Mouse (Mus musculus): ENCODE measurements around the gene Slc44a3.
A peak's percentile ranks its signal among the peaks of the same experiment; 100 is the strongest.
"Not testable (repeated sequence)": the region's sequence is repeated elsewhere in the genome, so short reads cannot be mapped to it uniquely, and the experiment has no call there.

Slc44a3 gene

DNA sequence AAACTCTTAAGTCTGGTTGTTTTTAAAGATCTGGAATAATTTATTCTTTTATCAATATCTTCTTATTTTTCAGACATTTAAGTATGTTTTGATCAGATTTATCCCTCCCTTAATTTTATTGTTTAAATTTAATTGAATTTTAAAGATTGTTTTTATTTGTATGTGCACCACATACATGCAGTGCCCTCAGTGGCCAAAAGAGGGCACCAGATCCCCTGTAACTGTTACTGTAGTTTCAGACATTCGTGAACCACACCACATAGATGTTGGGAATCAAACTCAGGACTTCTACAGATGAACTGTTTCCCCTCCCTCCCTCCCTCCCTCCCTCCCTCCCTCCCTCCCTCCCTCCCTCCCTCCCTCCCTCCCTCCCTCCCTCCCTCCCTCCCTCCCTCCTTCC is 18.2 kb upstream of the Slc44a3 start:
- peak; percentile 60 for DNase-seq

DNA sequence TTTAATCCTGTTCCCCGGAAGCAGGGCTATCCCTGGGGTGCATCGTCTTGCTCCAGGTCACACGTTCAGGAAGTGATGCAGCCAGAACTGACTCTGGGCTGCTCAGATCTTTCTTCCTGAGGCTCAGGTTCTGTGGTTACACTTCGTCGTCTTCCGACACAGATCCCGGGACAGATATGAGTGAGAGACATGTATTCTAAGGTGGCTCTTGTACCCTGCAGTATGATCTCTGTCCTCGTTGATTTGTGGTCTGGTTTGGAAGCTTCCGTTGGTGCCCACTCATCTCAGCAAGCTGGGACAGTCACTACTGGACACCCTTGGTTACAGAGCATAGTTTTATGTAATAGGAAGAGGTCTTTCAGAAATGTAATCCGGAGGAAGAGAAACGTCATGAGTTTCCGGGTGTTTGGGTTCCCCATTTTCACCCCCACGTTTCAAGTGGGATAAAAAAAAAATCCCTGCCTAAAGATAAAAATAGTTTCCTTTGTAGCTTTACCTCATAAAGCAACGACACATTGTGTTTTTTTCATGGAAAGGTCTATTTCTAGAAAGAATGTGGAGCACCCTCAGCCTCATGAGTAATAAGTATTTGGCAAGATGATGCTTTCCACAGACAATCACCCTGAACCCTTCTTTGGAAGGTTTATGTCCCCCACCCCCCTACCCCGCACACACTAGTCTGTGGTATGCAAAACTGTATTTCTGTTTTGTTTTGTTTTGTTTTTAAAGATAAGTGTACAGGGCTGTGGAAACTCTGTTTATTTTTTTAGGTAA is 15.8 kb upstream of the Slc44a3 start:
- no peak for DNase-seq

DNA sequence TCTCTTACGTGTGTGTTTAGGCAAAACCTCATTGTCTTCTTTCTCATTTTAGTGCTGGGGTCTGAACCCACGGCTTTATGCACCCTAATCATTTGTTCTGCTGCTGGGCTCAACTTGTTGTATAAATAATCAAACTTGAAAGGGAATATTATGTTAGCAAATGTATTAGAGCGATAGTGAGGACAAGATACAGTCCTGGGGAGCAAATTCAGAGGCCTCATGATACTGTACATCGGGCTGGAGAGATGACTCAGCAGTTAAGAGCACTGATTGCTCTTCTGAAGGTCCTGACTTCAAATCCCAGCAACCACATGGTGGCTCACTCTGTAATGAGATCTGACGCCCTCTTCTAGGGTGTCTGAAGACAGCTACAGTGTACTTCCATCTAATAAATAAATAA is 8.4 kb upstream of the Slc44a3 start:
- no peak for DNase-seq

DNA sequence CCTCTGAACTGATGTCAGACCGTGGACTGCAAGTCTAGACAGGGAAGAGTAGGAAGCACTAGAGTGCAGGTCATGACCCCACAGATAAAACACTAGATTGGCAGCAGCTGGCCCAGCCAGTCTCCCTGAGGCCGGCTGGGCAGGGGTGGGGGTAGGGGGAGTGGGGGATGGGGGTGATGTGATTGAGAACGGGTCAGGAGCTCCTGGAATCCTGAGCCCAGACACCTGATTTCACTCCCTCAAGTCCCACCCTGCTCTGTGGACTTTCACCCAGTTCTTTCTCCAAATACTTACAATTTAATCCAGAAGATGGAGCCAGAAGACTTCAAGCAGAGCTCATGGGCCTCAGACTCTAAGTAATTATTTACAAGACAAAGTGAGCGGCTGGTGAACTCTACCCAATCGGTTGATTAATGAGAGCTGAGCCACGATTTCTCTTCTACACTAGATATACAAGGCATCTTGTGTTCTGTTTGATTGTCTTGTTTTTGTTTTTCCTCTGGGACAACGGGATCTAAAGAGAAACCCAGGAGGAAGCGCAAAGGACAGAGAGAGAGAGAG is 7.7 kb upstream of the Slc44a3 start:
- DNase-seq = no peak

DNA sequence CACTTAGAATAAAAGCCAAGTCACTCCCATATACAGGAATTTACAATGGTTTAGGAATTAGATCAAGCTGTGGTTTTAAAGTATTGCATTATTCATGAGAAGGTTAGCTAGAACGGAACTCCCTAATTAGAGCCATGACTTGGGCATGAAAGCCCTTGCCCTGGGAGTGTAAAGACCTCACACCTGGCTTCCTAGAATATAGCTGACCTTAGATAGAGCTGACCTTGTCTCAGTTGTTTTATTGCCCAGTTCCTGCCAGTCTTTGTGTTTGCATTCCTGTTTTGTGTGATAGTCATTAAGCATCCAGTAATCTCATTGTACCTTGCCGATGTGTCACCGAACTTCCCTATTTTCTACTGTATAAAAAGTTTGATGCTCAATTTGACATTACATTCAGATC is 6.6 kb upstream of the Slc44a3 start:
- DNase-seq = not testable (repeated sequence)

DNA sequence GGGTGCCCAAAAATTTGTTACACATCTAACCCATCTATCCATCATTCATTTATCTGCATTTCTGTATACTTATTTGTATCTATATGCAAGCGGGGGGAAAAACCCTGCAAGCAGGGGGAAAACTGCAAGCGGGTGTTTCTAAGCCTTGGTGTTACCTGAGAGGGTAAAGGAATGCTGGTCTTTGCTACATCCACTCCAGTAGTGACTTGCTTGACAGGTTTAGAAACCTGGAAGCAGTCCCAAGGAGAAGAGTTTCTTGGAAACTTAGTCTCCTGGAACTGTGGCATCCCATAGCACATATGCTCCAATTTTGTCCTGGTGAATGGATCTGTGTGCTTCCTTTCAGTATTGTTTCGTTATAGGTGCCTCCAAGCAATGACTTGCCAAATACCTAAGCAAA is 5.8 kb upstream of the Slc44a3 start:
- no peak for DNase-seq

DNA sequence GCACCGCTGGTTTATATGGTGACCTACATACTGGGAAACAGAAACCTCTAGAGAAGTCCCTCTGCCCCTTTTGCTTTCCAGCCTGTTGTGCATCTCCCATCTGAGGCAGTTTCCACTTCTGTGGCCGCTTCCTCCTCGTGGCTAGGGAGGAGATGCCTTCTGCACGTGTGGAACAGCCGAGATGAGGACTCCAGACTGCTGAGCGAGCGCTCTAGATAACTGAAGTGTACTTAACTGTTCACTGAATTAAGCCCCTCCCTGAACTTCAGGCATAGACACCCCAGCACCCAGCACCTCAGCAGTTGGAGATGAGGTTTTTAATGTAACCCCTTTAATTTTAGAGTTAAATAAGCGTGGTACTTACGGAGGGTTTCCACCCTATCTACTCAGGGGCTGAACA is 4.6 kb upstream of the Slc44a3 start:
- DNase-seq = no peak

DNA sequence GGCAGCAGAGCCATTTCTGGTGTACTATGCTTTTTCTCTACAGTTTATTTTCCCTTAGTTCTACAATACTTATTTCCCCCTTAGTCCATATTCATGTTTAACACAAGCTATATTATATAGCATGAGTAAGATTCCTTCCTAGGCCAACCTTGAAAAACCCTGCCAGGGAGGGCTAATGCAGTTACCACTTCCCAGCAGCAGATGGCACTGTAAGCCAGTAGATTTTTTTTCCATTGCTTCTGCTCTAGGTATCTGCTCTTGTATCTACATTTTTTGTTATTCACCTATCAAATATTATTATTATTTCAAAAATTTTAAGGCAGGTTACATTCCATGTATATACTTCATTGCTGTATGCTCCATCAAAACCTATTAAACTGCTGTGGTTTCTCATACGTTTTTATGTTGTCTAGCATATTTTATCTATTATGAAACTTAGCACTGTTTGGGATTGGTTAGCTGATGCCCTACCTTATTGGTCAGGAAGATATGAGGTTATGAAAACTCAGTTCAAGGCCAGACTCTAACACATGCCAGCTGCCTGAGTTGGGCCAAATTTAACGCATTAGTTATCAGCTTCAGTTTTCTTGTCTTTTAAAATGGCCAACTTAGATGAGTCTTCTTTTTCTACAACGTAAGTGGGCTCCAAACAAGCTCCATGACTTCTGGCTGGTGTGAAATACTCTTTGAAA is 3.8 kb upstream of the Slc44a3 start:
- DNase-seq = no peak

DNA sequence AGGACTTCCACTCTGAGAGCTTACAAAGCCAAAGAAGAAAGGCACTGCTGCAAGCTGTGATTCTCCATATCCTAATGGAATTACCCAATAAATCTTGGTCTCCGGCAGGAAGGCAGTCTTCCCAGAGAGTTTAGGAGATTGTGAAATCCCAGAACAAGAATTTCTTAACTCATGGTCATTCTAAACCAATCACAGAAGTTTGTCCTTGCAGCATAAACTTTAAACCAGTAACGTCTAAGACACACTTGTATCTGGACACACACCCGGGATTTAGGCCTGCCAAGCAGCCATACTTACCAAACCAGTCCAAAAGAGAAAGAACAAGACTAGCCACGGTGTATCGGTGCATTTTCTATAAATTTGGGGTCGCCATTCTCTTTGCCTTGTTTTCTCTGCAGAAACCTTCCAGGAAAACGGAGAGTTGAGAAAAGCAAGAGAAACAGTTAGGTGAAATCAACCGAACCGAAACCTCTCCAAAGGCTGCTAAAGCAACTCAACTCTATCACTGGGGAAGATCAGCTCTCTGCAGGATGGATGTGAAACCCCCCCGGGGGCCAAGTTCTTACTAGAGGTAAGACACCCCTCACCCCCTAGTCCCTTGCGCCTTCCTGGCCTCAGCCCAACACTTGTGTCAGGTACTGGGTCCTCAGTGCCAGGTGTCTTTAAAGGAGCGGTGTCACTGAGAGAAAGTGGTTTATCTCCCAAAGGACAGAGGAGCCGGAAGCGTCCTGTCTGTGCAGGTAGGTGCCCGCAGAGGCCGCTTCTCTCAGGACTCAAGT is 645 bp downstream of the Slc44a3 start:
- DNase-seq = no peak

DNA sequence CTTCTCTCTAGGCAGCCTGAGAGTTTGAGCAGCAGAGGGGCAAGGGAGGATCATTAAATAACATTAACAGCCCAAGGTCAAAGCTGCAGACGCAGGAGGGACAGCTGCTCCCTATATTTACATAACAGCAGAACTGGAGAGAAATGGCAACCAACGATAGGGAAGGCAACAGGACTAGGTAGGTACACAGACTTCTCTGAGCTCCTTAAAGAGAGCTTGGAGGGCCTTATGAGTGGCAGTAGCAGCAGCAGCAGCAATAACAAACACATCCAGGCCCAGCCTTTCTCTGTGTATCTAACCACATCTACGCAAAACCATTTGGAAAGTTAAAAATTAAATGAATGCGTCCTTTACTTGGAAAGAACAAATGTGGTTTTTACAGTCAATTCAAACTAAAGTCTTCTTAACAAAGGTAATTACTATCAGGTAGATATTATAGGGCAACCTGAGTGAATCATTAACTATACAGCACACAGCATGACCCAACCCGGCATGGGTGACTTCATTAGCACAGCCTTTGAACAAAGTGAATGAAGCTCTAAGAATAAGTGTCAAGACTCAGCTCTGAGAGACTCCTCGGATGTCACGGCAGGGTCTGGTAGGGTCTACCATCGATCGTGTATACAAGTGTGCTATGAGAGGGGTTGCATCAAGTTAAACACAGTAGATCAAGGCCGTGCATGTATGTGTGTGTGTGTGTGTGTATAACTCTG is 1.5 kb downstream of the Slc44a3 start:
- DNase-seq = no peak

DNA sequence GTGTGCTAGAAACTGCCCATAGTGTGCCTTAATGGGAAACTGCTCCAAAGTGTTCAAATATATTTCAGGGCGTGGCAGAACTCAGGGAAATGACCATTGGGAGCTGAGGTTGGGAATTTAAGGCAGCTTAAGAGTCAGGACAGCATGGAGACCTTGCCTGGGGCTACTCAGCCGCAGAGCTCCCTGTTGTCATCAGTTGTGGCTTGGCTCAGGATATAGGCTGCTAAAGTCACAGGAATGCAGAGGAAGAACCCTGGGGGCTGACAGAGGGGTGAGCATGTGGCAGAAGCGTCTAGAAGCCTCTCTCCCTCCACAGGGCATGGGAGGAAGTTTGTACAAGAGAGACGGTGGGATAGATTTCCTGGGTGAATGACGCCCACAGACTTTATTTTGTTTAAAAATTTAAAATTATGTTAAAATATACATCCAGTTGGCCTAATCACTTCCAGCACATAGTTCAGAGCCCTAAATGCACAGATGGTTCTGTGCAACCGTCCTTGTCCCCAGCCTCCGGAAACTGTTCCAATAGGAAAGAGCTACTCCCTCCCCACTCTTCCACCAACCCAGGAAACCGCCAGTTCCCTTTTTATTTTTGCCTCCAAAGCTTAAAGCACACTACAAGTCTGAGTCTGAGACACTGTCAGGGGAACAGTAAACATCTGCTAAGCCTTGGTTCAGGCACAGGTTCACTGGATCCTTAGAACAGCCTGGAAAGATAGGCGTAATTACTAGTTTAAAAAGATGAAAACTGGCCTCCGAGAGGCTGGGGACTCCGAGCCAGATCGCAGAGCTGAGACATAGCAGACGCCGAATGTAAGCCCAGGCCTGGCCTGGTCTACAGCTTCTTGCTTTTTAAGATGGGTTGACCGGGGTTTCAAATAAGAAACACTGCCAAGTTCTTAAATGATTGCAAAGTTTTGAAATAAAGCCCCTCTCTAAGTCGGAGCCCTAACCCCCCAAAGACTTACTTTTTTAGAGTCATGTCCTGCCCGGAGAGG is 5.8 kb downstream of the Slc44a3 start:
- DNase-seq = no peak

DNA sequence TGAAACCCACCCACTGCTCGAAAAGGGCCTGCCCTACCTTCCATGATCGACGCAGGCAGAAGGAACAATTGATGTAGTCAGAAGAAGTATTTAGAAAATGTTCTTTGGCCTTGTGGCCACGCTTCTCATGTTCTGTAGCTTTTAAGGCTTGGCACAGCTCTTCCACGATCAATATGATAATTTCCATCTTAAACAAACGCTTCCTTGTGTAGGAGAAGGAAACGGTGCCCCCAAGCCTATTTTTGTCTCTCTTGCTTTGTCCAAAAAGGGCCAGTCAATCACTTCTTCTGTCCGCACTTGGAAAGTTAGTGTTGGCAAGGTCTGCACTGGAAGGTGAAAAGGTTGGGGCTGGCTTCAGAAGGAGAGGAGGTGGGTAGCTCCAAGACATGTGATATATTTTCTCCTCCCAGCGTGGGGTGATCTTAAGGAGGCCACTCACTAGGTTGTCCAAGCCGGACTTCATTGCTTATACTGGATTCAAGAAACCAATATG is 10.5 kb downstream of the Slc44a3 start:
- no peak for DNase-seq

DNA sequence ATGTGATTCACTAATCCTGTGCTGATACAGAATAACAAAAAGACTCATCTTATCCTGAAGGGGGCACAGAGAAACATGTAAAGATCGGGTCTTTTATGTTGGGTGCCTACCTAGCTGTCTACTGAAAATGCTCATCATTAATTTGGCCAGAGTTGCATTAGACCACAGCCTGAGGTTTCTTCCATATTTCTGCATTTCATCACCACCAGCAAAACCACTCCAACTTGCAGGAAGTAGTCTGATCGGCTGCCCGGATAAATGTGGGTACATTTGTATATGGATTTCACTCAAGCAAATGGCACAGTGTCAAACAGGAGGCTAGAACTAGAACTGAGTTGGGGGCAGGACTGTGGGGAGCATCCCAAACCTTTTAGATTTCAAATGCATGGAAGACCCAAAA is 11.1 kb downstream of the Slc44a3 start:
- DNase-seq = no peak

DNA sequence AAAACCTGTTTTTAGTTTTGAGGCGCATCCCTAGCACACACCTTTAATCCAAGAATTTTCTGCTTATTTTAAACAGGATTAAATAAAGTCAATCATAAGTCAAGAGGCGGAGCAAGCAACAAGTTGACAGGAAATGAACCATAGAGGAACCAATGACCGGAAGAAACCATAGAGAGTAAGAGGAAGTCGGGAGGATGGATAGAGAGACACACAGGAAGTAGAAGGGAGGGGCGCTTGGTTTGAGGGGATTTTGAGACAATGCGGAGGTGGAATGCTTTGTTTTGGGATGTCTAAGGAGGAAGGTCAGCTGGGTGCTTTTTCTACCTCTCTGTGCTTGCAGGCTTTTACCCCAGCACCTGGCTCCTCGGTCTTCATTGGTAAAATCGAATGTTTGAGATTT is 15.2 kb downstream of the Slc44a3 start:
- no peak for DNase-seq

DNA sequence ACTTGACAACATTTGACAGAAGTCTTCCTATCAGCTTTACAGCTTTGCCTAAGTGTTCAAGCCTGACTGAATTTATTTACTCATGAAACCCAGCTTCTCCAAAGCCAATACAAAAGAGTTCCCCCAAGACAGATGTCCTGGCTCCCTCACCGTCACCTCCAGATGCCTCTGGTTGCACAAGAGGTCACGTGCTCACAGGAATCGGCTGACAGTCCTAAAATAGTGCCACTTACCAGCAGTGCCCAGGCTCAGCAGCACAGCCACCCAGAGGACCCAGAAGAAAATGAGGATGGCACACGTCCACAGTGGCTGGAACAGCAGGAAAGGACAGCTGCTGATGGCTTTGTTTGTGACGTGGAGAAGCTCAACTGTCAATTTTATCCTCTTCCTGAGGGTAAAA is 23.1 kb downstream of the Slc44a3 start:
- DNase-seq = no peak

DNA sequence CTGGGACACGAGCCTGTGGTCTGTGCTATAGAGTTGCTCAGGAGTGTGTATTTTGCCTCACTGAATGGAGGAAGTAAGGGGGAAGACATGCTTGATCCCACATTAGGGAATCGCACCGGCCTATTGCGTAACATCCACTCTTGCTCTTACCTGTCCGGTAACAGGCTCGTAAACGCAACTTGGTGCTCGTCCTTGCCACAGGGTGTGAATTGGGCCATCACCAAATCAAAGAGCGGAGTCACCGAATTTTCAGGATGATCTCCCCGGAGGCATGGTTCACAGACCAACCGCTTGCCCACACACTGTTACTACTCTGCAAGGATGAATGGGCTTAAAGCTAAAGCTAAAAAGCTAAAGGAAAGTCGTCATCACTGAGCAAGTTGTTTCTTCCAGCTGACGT is 24.5 kb downstream of the Slc44a3 start:
- no peak for DNase-seq

DNA sequence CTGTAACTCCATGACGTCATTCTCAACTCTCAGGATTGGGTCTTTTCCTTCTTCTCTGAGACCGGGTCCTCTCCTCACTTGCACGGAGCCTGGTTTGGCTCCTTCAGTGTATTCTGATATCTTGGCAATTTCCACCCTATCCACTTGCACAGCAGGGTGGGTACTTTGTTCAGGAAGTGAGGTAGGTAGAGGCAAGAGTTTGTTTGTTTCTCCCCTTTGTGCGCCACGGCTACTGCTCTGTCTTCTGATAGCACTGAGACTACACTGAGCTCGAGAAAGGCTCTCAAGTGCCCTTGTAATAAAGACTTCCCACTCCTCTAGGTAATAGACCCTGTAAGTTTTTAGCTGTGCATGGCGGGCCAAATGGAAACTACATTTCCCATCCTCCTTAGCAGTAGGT is 25.4 kb downstream of the Slc44a3 start:
- DNase-seq = no peak

DNA sequence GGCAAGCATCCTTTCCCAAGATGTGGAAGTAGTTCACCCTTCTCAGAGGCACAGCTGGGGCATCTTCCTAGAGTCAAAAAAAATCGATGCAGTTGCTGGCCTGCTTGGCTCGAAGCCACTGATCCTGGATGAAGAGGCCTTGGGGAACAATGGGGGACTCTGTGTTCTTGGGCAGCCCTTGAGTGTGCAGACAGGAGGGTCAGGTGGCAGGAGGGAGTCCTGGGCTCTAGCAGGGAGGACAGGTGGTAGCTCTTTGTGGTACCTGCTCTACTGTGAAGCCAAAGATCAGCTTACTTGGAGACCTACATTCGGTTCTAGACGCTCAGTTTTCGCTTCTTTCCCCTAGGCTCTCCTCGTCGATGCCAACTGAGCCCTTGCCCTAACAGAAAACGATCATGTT is 26.0 kb downstream of the Slc44a3 start:
- DNase-seq = no peak

DNA sequence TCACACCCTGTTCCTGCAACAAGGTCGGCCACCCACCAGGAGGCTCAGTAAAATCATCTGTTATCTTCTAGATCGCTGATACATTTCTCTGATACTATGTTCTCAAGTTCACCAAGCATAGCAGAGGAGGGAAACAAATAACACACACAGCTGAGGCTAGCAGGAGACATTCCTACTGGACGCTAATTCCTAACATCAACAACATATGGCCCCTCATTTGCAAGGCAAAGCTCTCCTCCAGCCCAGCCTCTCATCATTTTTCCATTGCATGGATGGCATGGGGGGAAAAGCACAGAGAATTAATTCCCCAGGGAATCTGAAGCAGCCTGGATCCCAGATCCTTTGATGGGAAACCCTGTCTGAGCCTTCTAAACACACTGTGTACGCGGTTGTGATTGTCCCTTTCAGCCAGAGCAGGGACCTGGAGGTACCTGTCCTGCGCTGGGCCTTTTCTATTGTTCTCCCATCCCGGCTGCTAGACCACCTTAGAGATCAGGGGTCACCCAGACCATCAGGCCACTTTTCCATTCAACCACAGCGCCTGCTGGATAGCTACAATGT is 27.2 kb downstream of the Slc44a3 start:
- DNase-seq = no peak

DNA sequence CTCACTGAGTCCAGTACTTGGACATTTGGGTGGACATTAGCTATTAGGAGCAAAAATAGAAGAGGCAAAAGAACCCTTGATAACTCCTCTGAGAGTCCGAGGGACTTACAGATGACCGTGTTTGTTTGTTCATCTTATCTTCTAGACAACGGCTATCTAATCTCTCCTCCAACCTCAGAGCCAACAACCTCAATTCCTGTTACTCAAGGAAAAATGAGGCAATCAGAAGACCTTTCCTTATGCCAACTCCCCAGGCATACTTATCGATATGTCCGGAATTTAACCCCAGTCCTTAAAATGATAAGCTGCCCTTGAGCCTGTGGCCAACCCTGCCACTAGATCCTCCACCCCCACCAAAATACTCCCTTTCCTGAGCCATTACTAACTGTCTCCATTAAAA is 31.5 kb downstream of the Slc44a3 start:
- no peak for DNase-seq

DNA sequence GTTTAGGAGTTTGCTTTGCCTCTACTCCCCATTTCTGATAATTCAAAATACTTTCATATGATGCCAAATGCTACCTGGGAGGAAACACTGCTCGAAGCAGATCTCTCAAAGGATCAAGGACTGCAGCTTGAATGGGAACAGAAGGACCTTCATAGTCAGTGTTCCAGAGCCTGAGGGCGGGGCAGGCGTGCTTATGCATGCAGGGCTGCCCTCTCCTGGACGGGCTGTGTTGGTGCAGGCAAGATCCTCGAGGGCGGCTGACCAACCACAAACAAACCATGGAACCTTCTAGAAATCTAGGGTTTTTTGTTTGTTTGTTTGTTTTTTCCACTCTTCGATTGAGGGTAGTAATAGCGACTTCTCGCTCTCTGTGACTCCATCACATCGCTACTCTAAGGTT is 32.0 kb downstream of the Slc44a3 start:
- DNase-seq = peak; percentile 72

All from liver (tissue).